Mouse (Mus musculus) heart, postnatal 36 days (tissue): Measurements from ENCODE around the gene Ass1. TPM values are rescaled to one million over a fixed set of nuclear protein-coding genes. Genes with fewer than 3 reads are reported as not detected.

Experiments used
- DNase-seq, 2 experiments: peaks; one replicate each; pipeline ENCODE4 v3.0.0; 2021 to 2022
- intact Hi-C: fragments of 180-260 bp; cut with DNase I; formaldehyde crosslinking; loops from one replicate; pipeline ENCODE4 v1.15.1; 2025
- total RNA-seq, 2 experiments: library from RNA; stranded (reverse); gene quantifications; 2 replicates each; pipeline ENCODE4 v1.2.3; 2021

Gene Ass1
- total RNA-seq, 2 experiments from 2014 or later = 3.9 to 6.8 TPM

GRCm38 (mm10) chr2:31458460-31458859, 11.5 kb upstream of the Ass1 start:
- intact Hi-C loops = no loop called here

GRCm38 (mm10) chr2:31458989-31459936, 10.7 kb upstream of the Ass1 start:
- no peak for DNase-seq
- intact Hi-C loops = no loop called here

More at GRCm38 (mm10) chr2:31458460-31458859, 11.5 kb upstream of the Ass1 start:
- DNase-seq = no peak

GRCm38 (mm10) chr2:31460025-31460571, 9.9 kb upstream of the Ass1 start:
- intact Hi-C loops = no loop called here
- no peak for DNase-seq

GRCm38 (mm10) chr2:31460920-31461319, 9.1 kb upstream of the Ass1 start:
- intact Hi-C loops = no loop called here
- no peak for DNase-seq

GRCm38 (mm10) chr2:31462051-31462450, 8.0 kb upstream of the Ass1 start:
- DNase-seq = no peak

GRCm38 (mm10) chr2:31463253-31463652, 6.8 kb upstream of the Ass1 start:
- intact Hi-C loops = no loop called here

More at GRCm38 (mm10) chr2:31462051-31462450, 8.0 kb upstream of the Ass1 start:
- intact Hi-C loops = no loop called here

GRCm38 (mm10) chr2:31463696-31464528, 6.1 kb upstream of the Ass1 start:
- intact Hi-C loops = no loop called here
- no peak for DNase-seq

More at GRCm38 (mm10) chr2:31463253-31463652, 6.8 kb upstream of the Ass1 start:
- no peak for DNase-seq

- intact Hi-C loops = no loop called here
- DNase-seq = no peak
Measured at GRCm38 (mm10) chr2:31464529-31464910, 5.5 kb upstream of the Ass1 start.

- no peak for DNase-seq
- intact Hi-C loops = no loop called here
Measured at GRCm38 (mm10) chr2:31467457-31467856, 2.5 kb upstream of the Ass1 start.

- DNase-seq = no peak
- intact Hi-C loops = no loop called here
Measured at GRCm38 (mm10) chr2:31468857-31469256, 1.1 kb upstream of the Ass1 start.

GRCm38 (mm10) chr2:31469480-31469879, 527 bp upstream of the Ass1 start:
- intact Hi-C loops = no loop called here
- no peak for DNase-seq

- intact Hi-C loops = no loop called here
- DNase-seq = peak in 1 of 2 experiments; percentile 33
Measured at GRCm38 (mm10) chr2:31470683-31471385, 827 bp downstream of the Ass1 start.

- no peak for DNase-seq
- intact Hi-C loops = loop anchor here (1.0 kb wide), 1 partner anchor 36 kb away; no protein-coding TSS in a partner anchor
Measured at GRCm38 (mm10) chr2:31471611-31472010, 1.6 kb downstream of the Ass1 start.

- intact Hi-C loops = loop anchor here (1.0 kb wide), 1 partner anchor 37 kb away; no protein-coding TSS in a partner anchor
- DNase-seq = peak; percentile 42 to 53
Measured at GRCm38 (mm10) chr2:31472406-31473065, 2.5 kb downstream of the Ass1 start.

- intact Hi-C loops = no loop called here
- no peak for DNase-seq
Measured at GRCm38 (mm10) chr2:31473941-31474340, 3.9 kb downstream of the Ass1 start.

GRCm38 (mm10) chr2:31474686-31475085, 4.7 kb downstream of the Ass1 start:
- no peak for DNase-seq
- intact Hi-C loops = no loop called here

- intact Hi-C loops = no loop called here
- DNase-seq = no peak
Measured at GRCm38 (mm10) chr2:31476107-31476820, 6.3 kb downstream of the Ass1 start.

- intact Hi-C loops = no loop called here
- no peak for DNase-seq
Measured at GRCm38 (mm10) chr2:31477234-31478161, 7.5 kb downstream of the Ass1 start.
